Mouse (Mus musculus): ENCODE results near the gene Rasgef1b. TPM values are rescaled to one million over a fixed set of nuclear protein-coding genes. Genes with fewer than 3 reads are reported as not detected.

Rasgef1b gene
- polyA plus RNA-seq, 1 experiment from 2014 or later = 12.0 TPM

DNA sequence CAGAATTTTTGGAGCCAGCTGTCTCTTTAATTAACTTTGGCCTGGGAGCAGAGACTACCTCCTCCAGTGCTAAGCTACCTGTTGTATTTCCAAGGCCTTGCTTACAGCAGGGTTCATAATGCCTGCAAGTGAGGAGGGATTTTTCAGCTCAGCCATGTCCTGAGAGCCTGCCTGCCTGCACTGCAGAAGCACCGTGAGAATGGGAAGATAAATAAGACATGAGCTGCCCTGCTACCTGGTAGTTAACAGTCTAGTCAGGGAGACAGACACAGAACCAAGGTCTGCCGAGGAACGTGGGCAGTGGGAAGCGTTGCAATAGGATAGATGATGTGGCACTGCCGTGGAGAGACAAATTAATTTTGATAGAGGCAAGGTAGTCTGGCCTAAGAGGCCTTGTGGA lies 277.4 kb downstream of the Rasgef1b start:
- no peak for ATAC-seq (ENCODE audit: insufficient read depth, low FRiP score, low read depth)
- H3K27ac ChIP-seq = no peak overlapping the region
- H3K36me3 ChIP-seq = no peaks in the 10 kb centered on the region
- H3K9me3 ChIP-seq = no peaks in the 10 kb centered on the region
- no peak overlapping the region for H3K4me2 ChIP-seq
- H3K9ac ChIP-seq = no peak overlapping the region
- no peaks in the 10 kb centered on the region for H3K4me1 ChIP-seq
- 51% methylated on average over 5 of the region's 5 CpGs for WGBS
- no peaks in the 10 kb centered on the region for H3K27me3 ChIP-seq (replicated peaks)
- no peak overlapping the region for H3K4me3 ChIP-seq (replicated peaks)

DNA sequence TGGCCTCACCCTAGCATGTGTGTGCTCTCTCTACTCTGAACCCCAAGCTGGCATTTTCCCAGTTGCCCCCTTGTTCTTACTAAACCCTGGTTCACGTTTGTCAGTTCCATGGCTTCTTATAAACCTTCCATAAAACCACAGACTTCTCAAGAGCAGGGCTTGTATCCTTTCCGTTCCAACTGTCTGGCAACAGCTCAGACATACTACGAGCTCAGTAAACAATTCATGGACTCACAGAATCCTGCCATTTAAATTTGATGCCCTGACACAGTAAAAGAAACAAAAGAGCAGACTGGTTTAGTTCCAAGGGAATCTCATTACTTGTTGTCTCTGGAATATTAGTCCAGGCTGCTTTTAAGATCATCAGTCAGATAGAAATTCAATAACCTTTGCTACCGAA lies 277.9 kb downstream of the Rasgef1b start:
- H3K27me3 ChIP-seq (replicated peaks) = no peaks in the 10 kb centered on the region
- H3K9me3 ChIP-seq = no peaks in the 10 kb centered on the region
- no peak overlapping the region for H3K9ac ChIP-seq
- no peak overlapping the region for H3K4me3 ChIP-seq (replicated peaks)
- no peaks in the 10 kb centered on the region for H3K4me1 ChIP-seq
- WGBS = 41% methylated on average over 4 of the region's 4 CpGs
- H3K27ac ChIP-seq = no peak overlapping the region
- H3K4me2 ChIP-seq = no peak overlapping the region
- ATAC-seq (ENCODE audit: insufficient read depth, low FRiP score, low read depth) = no peak
- H3K36me3 ChIP-seq = no peaks in the 10 kb centered on the region

DNA sequence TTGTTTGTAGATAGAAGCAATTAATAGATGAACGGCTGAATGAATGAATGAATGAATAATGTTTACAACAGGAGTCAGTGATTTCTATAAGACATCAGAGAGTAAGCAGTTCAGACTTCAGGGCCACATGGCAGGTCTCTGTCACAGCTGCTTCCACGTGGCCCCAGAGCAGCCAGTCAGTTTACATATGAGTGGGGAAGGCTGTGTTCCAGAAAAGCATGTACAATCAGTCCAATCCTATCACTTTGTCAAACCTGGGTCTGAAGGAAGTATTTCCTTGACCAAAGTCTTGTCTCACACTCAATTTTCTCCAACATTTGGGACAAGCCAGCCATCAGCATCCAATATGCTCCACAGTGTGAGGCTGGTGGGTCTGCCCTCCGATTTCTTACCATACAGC lies 278.4 kb downstream of the Rasgef1b start:
- Histone ChIP-seq H3K4me2 (no peak overlapping the region), H3K4me1 (no peaks in the 10 kb centered on the region), H3K4me3 (replicated peaks) (no peak overlapping the region), H3K9me3 (no peaks in the 10 kb centered on the region), H3K36me3 (no peaks in the 10 kb centered on the region), H3K9ac (no peak overlapping the region), H3K27me3 (replicated peaks) (no peaks in the 10 kb centered on the region), H3K27ac (no peak overlapping the region)
- 52% methylated on average over 3 of the region's 3 CpGs for WGBS
- ATAC-seq (ENCODE audit: insufficient read depth, low FRiP score, low read depth) = no peak

DNA sequence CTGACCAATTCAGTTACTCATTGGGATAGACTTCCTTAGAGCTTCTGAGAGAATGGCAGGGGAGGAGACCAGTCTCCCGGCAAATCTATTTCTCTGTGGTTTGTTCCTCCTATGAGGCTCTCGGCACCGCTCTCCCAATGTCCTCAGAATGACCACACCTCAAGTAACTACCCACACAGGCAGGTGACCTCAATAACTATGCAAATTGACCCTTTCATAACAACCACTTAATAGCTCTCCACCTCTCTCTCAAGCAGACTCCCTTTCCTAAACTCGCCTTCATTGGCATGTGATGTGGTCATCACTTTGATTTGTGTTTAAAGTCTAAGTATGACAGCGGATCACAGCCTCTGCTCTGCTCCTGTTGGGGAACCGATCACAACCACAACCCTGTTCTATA lies 281.4 kb downstream of the Rasgef1b start:
- no peaks in the 10 kb centered on the region for H3K9me3 ChIP-seq
- 91% methylated on average over 6 of the region's 6 CpGs for WGBS
- H3K27me3 ChIP-seq (replicated peaks) = no peaks in the 10 kb centered on the region
- H3K4me1 ChIP-seq = no peaks in the 10 kb centered on the region
- H3K4me2 ChIP-seq = no peak overlapping the region
- no peaks in the 10 kb centered on the region for H3K36me3 ChIP-seq
- no peak for ATAC-seq (ENCODE audit: insufficient read depth, low FRiP score, low read depth)
- no peak overlapping the region for H3K27ac ChIP-seq
- H3K9ac ChIP-seq = no peak overlapping the region
- H3K4me3 ChIP-seq (replicated peaks) = no peak overlapping the region

DNA sequence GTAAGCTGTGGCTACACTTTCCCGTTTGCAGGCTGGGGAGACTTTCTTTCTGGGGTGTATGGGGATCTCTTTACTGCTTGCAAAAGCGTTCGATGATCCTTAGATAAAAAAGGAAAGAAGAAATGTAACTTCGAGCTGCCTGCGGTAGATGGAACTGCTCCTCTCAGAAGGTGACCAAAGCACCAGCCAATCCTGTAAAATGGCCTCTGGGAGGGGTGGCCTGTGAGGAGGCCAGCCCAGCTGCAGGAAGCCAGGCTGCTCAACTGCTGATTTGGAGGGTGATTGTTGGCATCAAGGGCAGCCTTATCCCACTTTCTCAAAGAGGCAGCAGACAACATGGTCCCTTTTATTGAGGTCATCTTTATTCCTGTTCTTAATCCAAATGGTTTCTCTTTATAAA lies 283.6 kb downstream of the Rasgef1b start:
- Histone ChIP-seq H3K4me1 (no peaks in the 10 kb centered on the region), H3K27ac (no peak overlapping the region), H3K4me2 (no peak overlapping the region), H3K9ac (no peak overlapping the region), H3K27me3 (replicated peaks) (no peaks in the 10 kb centered on the region), H3K36me3 (no peaks in the 10 kb centered on the region), H3K4me3 (replicated peaks) (no peak overlapping the region), H3K9me3 (no peaks in the 10 kb centered on the region)
- 76% methylated on average over 5 of the region's 5 CpGs for WGBS
- no peak for ATAC-seq (ENCODE audit: insufficient read depth, low FRiP score, low read depth)

DNA sequence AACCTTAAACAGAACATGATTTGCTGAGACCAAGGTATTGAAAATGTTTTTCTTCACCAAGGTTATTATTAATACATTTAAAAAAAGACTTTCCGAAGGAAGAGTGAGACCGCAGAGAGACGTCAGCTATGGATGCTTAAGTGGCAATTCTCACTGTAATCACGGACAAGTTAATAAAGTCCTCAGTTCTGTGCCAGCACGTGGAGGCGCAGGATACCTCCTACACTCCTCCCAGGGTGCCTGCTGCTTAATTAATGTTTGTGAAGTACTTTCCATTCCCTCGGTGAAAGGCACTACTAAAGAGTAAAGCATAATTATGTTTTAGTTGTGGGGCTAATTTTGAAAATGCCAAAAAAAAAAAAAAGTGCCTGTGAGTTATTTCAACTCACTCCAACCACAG lies 284.1 kb downstream of the Rasgef1b start:
- no peak for ATAC-seq (ENCODE audit: insufficient read depth, low FRiP score, low read depth)
- no peak overlapping the region for H3K4me2 ChIP-seq

DNA sequence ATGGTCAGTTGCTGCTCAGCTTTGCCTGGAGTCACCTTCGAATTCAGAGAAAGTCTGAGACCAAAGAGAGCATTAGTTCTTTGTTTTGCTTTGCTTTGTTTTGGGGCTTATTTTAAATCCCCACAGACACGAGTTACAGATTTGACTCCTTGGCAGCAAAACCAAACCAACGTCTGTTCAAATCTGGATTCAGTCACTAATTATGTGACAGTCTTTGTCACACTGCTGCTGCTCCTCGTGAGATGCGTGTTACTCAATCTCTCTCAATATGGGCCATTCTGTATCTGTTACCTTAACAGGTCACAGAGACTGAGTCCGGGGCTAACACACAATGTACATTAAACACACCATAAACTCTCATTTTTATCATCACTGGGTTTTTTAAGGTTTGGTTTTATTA lies 288.8 kb downstream of the Rasgef1b start:
- H3K4me3 ChIP-seq (replicated peaks) = no peak overlapping the region
- H3K9ac ChIP-seq = no peak overlapping the region
- H3K27me3 ChIP-seq (replicated peaks) = no peaks in the 10 kb centered on the region
- H3K4me2 ChIP-seq = no peak overlapping the region
- no peak for ATAC-seq (ENCODE audit: insufficient read depth, low FRiP score, low read depth)
- H3K4me1 ChIP-seq = no peaks in the 10 kb centered on the region
- 70% methylated on average over 6 of the region's 6 CpGs for WGBS
- no peaks in the 10 kb centered on the region for H3K36me3 ChIP-seq
- H3K9me3 ChIP-seq = no peaks in the 10 kb centered on the region
- no peak overlapping the region for H3K27ac ChIP-seq

More for the DNA sequence above, 284.1 kb downstream of the Rasgef1b start:
- Histone ChIP-seq H3K36me3 (no peaks in the 10 kb centered on the region), H3K27ac (no peak overlapping the region), H3K4me3 (replicated peaks) (no peak overlapping the region), H3K4me1 (no peaks in the 10 kb centered on the region), H3K27me3 (replicated peaks) (no peaks in the 10 kb centered on the region), H3K9me3 (no peaks in the 10 kb centered on the region), H3K9ac (no peak overlapping the region)
- 70% methylated on average over 7 of the region's 7 CpGs for WGBS

DNA sequence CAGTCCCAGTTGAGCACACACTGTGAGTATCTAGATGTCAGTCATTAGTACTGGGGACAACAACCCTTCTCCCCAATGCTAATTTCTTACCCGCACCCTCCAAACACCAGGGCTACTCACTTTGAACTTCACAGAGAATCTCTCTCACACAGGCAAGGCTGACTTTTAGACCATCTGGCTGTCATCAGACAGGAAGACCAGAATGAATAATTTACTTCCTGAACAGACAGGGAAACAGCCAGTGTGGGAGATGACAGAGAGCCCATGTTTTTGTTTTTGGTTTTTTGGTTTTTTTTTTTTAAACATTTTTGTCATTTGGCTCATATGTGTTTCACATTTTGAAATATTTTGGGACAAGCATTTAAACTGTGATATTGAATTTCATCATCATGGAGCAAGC lies 290.3 kb downstream of the Rasgef1b start:
- H3K36me3 ChIP-seq = no peaks in the 10 kb centered on the region
- no peaks in the 10 kb centered on the region for H3K4me1 ChIP-seq
- H3K27ac ChIP-seq = no peak overlapping the region
- H3K9ac ChIP-seq = no peak overlapping the region
- no peaks in the 10 kb centered on the region for H3K9me3 ChIP-seq
- H3K4me3 ChIP-seq (replicated peaks) = no peak overlapping the region
- H3K27me3 ChIP-seq (replicated peaks) = no peaks in the 10 kb centered on the region
- 34% methylated on average over 1 of the region's 1 CpGs for WGBS
- no peak overlapping the region for H3K4me2 ChIP-seq
- ATAC-seq (ENCODE audit: insufficient read depth, low FRiP score, low read depth) = no peak

DNA sequence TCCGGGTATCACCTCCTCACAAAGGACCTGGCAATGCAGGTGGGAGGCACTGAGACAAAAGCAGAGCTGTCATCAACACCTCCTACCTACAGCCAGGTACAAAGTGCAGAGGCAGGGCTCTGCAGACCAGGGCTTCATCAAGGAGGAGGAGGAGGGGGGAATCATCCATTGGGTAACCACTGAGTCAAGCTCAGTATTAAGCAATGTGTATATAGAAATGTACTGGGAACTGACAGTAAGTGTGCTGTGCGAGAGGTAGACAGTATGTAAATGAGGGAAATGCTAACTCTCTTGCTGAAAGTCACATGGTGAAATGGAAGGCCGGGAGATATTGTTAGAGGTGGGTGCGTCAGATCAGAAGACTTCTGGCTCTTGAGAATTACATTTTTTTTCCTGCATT lies 294.6 kb downstream of the Rasgef1b start:
- 84% methylated on average over 4 of the region's 4 CpGs for WGBS
- Histone ChIP-seq H3K27me3 (replicated peaks) (no peaks in the 10 kb centered on the region), H3K4me2 (no peak overlapping the region), H3K27ac (no peak overlapping the region), H3K36me3 (no peaks in the 10 kb centered on the region), H3K9ac (no peak overlapping the region), H3K4me3 (replicated peaks) (no peak overlapping the region), H3K4me1 (no peaks in the 10 kb centered on the region), H3K9me3 (no peaks in the 10 kb centered on the region)
- ATAC-seq (ENCODE audit: insufficient read depth, low FRiP score, low read depth) = no peak

DNA sequence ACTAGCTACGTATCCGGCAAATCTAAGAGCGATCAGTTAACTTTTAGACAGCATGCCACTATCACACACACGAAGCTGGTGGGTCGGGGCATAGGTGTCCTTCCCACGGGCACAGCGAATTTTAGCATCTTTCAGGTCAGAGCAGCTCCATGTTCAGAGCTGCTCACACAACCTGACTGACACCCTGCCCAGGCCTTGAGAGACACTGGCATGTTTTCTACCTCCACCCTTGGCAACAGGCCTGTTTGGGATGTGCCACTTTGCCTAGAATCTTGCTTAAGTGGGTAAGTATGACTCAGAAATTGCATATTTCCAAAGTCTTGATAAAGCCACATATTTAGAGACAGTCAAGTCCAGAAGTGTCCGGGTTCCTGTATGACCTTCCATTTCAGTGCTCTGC lies 296.4 kb downstream of the Rasgef1b start:
- no peak overlapping the region for H3K9ac ChIP-seq
- H3K4me2 ChIP-seq = no peak overlapping the region
- H3K4me1 ChIP-seq = no peaks in the 10 kb centered on the region
- H3K36me3 ChIP-seq = no peaks in the 10 kb centered on the region
- H3K9me3 ChIP-seq = no peaks in the 10 kb centered on the region
- no peaks in the 10 kb centered on the region for H3K27me3 ChIP-seq (replicated peaks)
- H3K4me3 ChIP-seq (replicated peaks) = no peak overlapping the region
- no peak overlapping the region for H3K27ac ChIP-seq
- 82% methylated on average over 8 of the region's 8 CpGs for WGBS
- no peak for ATAC-seq (ENCODE audit: insufficient read depth, low FRiP score, low read depth)

DNA sequence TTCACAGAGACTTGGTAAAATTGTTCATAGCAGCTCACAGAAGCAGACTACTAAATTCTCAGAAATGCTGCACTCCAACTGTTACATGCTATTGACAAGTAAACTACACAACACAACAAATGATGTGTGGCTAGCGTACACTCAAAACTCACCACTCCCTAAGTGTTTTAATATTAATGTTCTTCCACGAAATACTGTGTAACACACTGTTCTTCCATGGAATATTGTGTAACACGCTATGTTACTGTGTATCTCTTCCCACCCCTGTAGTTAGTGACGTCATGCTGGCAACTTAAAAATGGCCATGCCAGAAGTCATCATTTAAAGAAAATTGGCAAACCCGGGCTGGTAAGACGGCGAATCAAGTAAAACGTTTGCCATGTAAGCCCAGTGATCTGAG lies 299.6 kb downstream of the Rasgef1b start:
- H3K9me3 ChIP-seq = no peaks in the 10 kb centered on the region
- no peak overlapping the region for H3K27ac ChIP-seq
- H3K4me3 ChIP-seq (replicated peaks) = no peak overlapping the region
- WGBS = 84% methylated on average over 8 of the region's 8 CpGs
- H3K4me1 ChIP-seq = no peaks in the 10 kb centered on the region
- no peaks in the 10 kb centered on the region for H3K27me3 ChIP-seq (replicated peaks)
- no peak overlapping the region for H3K9ac ChIP-seq
- no peaks in the 10 kb centered on the region for H3K36me3 ChIP-seq
- no peak overlapping the region for H3K4me2 ChIP-seq
- ATAC-seq (ENCODE audit: insufficient read depth, low FRiP score, low read depth) = no peak

DNA sequence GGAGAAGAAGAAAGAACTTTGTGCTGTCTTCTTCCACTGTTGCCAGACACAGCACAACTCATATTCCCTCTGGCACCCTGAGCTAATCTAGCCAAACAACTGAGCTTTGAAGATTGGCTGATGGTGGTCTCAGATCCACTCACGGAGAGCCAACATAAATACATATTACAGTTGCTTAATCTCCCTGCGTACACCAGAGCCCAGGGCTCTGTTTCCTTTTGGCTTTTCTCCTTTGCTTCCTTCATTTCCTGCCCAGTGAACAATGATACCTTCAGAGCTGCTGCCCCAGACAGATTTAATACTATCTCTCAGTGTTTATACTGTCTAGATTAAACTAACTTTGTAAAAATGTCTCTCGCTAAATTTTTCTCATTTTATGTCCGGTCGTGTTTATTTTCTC lies 300.2 kb downstream of the Rasgef1b start:
- Histone ChIP-seq H3K27me3 (replicated peaks) (no peaks in the 10 kb centered on the region), H3K4me2 (no peak overlapping the region), H3K36me3 (no peaks in the 10 kb centered on the region), H3K4me1 (no peaks in the 10 kb centered on the region), H3K9me3 (no peaks in the 10 kb centered on the region), H3K27ac (no peak overlapping the region), H3K4me3 (replicated peaks) (no peak overlapping the region), H3K9ac (no peak overlapping the region)
- WGBS = 28% methylated on average over 5 of the region's 5 CpGs
- ATAC-seq (ENCODE audit: insufficient read depth, low FRiP score, low read depth) = no peak

DNA sequence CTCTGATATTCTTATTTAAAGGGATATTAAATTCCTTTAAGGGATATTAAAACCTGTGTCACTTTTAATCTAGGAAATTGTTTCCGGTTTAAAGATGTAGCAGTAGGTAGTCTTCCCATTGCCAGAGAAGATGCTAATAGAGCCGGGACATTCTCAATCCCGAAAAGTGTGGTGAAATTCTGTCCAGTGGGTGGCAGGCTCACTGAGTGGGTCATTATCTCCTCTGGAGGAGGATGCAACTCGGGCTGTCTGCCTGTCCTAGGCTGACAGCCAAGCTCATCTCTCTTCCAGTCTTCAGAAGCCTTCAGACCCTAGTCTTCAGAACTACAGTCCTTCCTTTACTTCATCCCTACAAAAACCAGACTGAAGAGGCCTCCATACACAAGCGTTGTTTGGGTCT lies 305.6 kb downstream of the Rasgef1b start:
- no peak overlapping the region for H3K27ac ChIP-seq
- no peak overlapping the region for H3K9ac ChIP-seq
- no peaks in the 10 kb centered on the region for H3K4me1 ChIP-seq
- H3K36me3 ChIP-seq = no peaks in the 10 kb centered on the region
- 76% methylated on average over 5 of the region's 5 CpGs for WGBS
- H3K4me3 ChIP-seq (replicated peaks) = no peak overlapping the region
- H3K9me3 ChIP-seq = no peaks in the 10 kb centered on the region
- no peak for ATAC-seq (ENCODE audit: insufficient read depth, low FRiP score, low read depth)
- no peak overlapping the region for H3K4me2 ChIP-seq
- H3K27me3 ChIP-seq (replicated peaks) = no peaks in the 10 kb centered on the region
